Mouse (Mus musculus) MEL (cell line): ENCODE measurements around the gene Crybg3. TPM values are rescaled to one million over a fixed set of nuclear protein-coding genes. Genes with fewer than 3 reads are reported as not detected.
A peak's percentile ranks its signal among the peaks of the same experiment; 100 is the strongest.

Experiments
- DNase-seq: peaks from one replicate; pipeline ENCODE4 v3.0.0; 2011; ENCODE audit warnings: low read depth, low spot score
- H3K27ac ChIP-seq: 2 replicates; pipeline ENCODE4 v1.5.1; 2012; ENCODE audit warnings: low read depth, mild to moderate bottlenecking, control low read depth, low read length, moderate library complexity; ENCODE audit not compliant: control insufficient read depth
- H3K27me3 ChIP-seq, 2 experiments: fragments of 150-350 bp in 1 of 2; sonication (generic) in 1 of 2; 2 replicates each; pipeline ENCODE4 v1.6.1; 2012; ENCODE audit warnings: low read length in 2 of 2, mild to moderate bottlenecking in 2 of 2, improper control_type of control experiment in 1 of 2, moderate library complexity in 1 of 2; ENCODE audit not compliant: insufficient read depth in 2 of 2, control insufficient read depth in 1 of 2
- H3K36me3 ChIP-seq, 2 experiments: 2 replicates each; pipeline ENCODE4 v1.6.1; 2012 to 2014; ENCODE audit warnings: low read length in 2 of 2, improper control_type of control experiment in 1 of 2, inconsistent platforms in 1 of 2, mild to moderate bottlenecking in 1 of 2; ENCODE audit not compliant: insufficient read depth in 2 of 2, control insufficient read depth in 1 of 2
- H3K4me1 ChIP-seq, 2 experiments: fragments of 150-350 bp in 1 of 2; sonication (generic) in 1 of 2; 2 replicates each; pipeline ENCODE4 v1.6.1; 2012; ENCODE audit warnings: low read length in 2 of 2, improper control_type of control experiment in 1 of 2, mild to moderate bottlenecking in 1 of 2; ENCODE audit not compliant: insufficient read depth in 2 of 2, control insufficient read depth in 1 of 2
- H3K4me3 ChIP-seq, 2 experiments: fragments of 150-350 bp in 1 of 2; sonication (generic) in 1 of 2; 2 replicates each; pipeline ENCODE4 v1.5.1; 2012; ENCODE audit warnings: low read depth in 2 of 2, low read length in 2 of 2, mild to moderate bottlenecking in 2 of 2, moderate library complexity in 2 of 2, control low read depth in 1 of 2, improper control_type of control experiment in 1 of 2; ENCODE audit not compliant: control insufficient read depth in 1 of 2, insufficient read depth in 1 of 2
- H3K79me2 ChIP-seq: 2 replicates; pipeline ENCODE4 v1.6.1; 2012; ENCODE audit warnings: mild to moderate bottlenecking, low read length, moderate library complexity; ENCODE audit not compliant: control insufficient read depth, poor library complexity, insufficient read depth
- H3K9ac ChIP-seq: 2 replicates; pipeline ENCODE4 v1.6.1; 2012; ENCODE audit warnings: low read depth, mild to moderate bottlenecking, control low read depth, low read length, moderate library complexity; ENCODE audit not compliant: control insufficient read depth, poor library complexity, severe bottlenecking
- H3K9me3 ChIP-seq: fragments of 150-350 bp; sonication (generic); replicated peaks from 2 replicates; pipeline ENCODE4 v1.6.1; 2012; ENCODE audit warnings: mild to moderate bottlenecking, low read length, improper control_type of control experiment, moderate library complexity; ENCODE audit not compliant: insufficient read depth
- CTCF ChIP-seq, 3 experiments: IDR thresholded peaks in 2 of 3; conservative IDR thresholded peaks in 1 of 3; 2 replicates each; pipeline ENCODE4 v1.5.1; 2011 to 2012; ENCODE audit warnings: low read length in 3 of 3, low read depth in 2 of 3, mild to moderate bottlenecking in 2 of 3, improper control_type of control experiment in 1 of 3, inconsistent platforms in 1 of 3, mixed read lengths in 1 of 3, moderate library complexity in 1 of 3; ENCODE audit not compliant: control insufficient read depth in 1 of 3, insufficient read depth in 1 of 3, poor library complexity in 1 of 3, severe bottlenecking in 1 of 3
- ELF1 ChIP-seq: IDR thresholded peaks from 2 replicates; pipeline ENCODE4 v1.6.1; 2014; ENCODE audit warnings: low read depth, mild to moderate bottlenecking, inconsistent platforms, low read length, improper control_type of control experiment, moderate library complexity
- EP300 ChIP-seq, 2 experiments: IDR thresholded peaks; 2 replicates each; pipeline ENCODE4 v1.6.1; 2011; ENCODE audit warnings: improper control_type of control experiment in 2 of 2, low read length in 2 of 2, low read depth in 1 of 2, mild to moderate bottlenecking in 1 of 2
- GABPA ChIP-seq: IDR thresholded peaks from 2 replicates; pipeline ENCODE4 v1.6.1; 2012; ENCODE audit warnings: low read depth, mild to moderate bottlenecking, inconsistent platforms, low read length, improper control_type of control experiment, moderate library complexity
- GATA1 ChIP-seq: IDR thresholded peaks from 2 replicates; pipeline ENCODE4 v1.6.1; 2011; ENCODE audit warnings: low read depth, low read length, improper control_type of control experiment
- HCFC1 ChIP-seq: IDR thresholded peaks from 2 replicates; pipeline ENCODE4 v1.6.1; 2012; ENCODE audit warnings: low read depth, mild to moderate bottlenecking, inconsistent platforms, low read length, improper control_type of control experiment, moderate library complexity
- JUND ChIP-seq: IDR thresholded peaks from 2 replicates; pipeline ENCODE4 v1.6.1; 2011; ENCODE audit warnings: low read depth, mild to moderate bottlenecking, improper control_type of control experiment, low read length
- MAX ChIP-seq: IDR thresholded peaks from 2 replicates; pipeline ENCODE4 v1.6.1; 2011; ENCODE audit warnings: low read length, improper control_type of control experiment
- MAZ ChIP-seq: IDR thresholded peaks from 2 replicates; pipeline ENCODE4 v1.6.1; 2012; ENCODE audit warnings: low read depth, mild to moderate bottlenecking, inconsistent platforms, low read length, improper control_type of control experiment
- MXI1 ChIP-seq: IDR thresholded peaks from 2 replicates; pipeline ENCODE4 v1.6.1; 2011; ENCODE audit warnings: mild to moderate bottlenecking, low read depth, low read length, improper control_type of control experiment
- MYB ChIP-seq: IDR thresholded peaks from 2 replicates; pipeline ENCODE4 v1.6.1; 2011; ENCODE audit warnings: mild to moderate bottlenecking, low read depth, low read length, improper control_type of control experiment
- MYC ChIP-seq: IDR thresholded peaks from 2 replicates; pipeline ENCODE4 v1.6.1; 2011; ENCODE audit warnings: low read depth, mild to moderate bottlenecking, low read length, improper control_type of control experiment, moderate library complexity
- NELFE ChIP-seq: IDR thresholded peaks from 2 replicates; pipeline ENCODE4 v1.6.1; 2011; ENCODE audit warnings: low read depth, low read length, improper control_type of control experiment
- NRF1 ChIP-seq: IDR thresholded peaks from 2 replicates; pipeline ENCODE4 v1.6.1; 2014; ENCODE audit warnings: low read depth, mild to moderate bottlenecking, inconsistent platforms, low read length, improper control_type of control experiment, moderate library complexity; ENCODE audit not compliant: poor library complexity, insufficient read depth, severe bottlenecking
- POLR2A ChIP-seq, 2 experiments: IDR thresholded peaks; 2 replicates each; pipeline ENCODE4 v1.6.1; 2011 to 2012; ENCODE audit warnings: low read length in 2 of 2, mild to moderate bottlenecking in 2 of 2, control low read depth in 1 of 2, improper control_type of control experiment in 1 of 2, low read depth in 1 of 2, moderate library complexity in 1 of 2; ENCODE audit not compliant: control insufficient read depth in 1 of 2, insufficient read depth in 1 of 2, poor library complexity in 1 of 2
- POLR2AphosphoS2 ChIP-seq: IDR thresholded peaks from 2 replicates; pipeline ENCODE4 v1.6.1; 2011; ENCODE audit warnings: low read length, improper control_type of control experiment
- POLR2AphosphoS5 ChIP-seq: IDR thresholded peaks from 2 replicates; pipeline ENCODE4 v1.6.1; 2012; ENCODE audit warnings: low read depth, borderline replicate concordance, mild to moderate bottlenecking, inconsistent platforms, low read length, moderate library complexity, mixed read lengths
- RCOR1 ChIP-seq: IDR thresholded peaks from 2 replicates; pipeline ENCODE4 v1.6.1; 2012; ENCODE audit warnings: low read depth, mild to moderate bottlenecking, inconsistent platforms, low read length, improper control_type of control experiment
- SIN3A ChIP-seq: IDR thresholded peaks from 2 replicates; pipeline ENCODE4 v1.6.1; 2012; ENCODE audit warnings: low read length, improper control_type of control experiment, inconsistent platforms
- TAL1 ChIP-seq: IDR thresholded peaks from 2 replicates; pipeline ENCODE4 v1.6.1; 2012; ENCODE audit warnings: mild to moderate bottlenecking, inconsistent platforms, low read length, moderate library complexity, mixed read lengths
- ZC3H11A ChIP-seq: IDR thresholded peaks from 2 replicates; pipeline ENCODE4 v1.6.1; 2012; ENCODE audit warnings: low read depth, mild to moderate bottlenecking, inconsistent platforms, low read length, improper control_type of control experiment
- polyA plus RNA-seq, 2 experiments: library from polyadenylated mRNA; stranded (reverse) in 1 of 2; unstranded in 1 of 2; fragments of >175 nt in 1 of 2; fragments of >200 nt in 1 of 2; gene quantifications; 2 replicates each; pipeline versions ENCODE4 v1.2.1 to v1.2.4; 2012; ENCODE audit warnings: low replicate concordance in 2 of 2, low read depth in 1 of 2; ENCODE audit not compliant: insufficient read length in 2 of 2, insufficient read depth in 1 of 2, missing spikeins in 1 of 2
- total RNA-seq: library from RNA; depleted of rRNA; stranded (reverse); fragments of 300-350 nt; gene quantifications from 2 replicates; pipeline ENCODE4 v1.2.3, GENCODE M21; 2012

The Crybg3 gene
- total and polyA plus RNA-seq, 3 experiments = 0.63 to 0.73 TPM; not detected in 1

DNA sequence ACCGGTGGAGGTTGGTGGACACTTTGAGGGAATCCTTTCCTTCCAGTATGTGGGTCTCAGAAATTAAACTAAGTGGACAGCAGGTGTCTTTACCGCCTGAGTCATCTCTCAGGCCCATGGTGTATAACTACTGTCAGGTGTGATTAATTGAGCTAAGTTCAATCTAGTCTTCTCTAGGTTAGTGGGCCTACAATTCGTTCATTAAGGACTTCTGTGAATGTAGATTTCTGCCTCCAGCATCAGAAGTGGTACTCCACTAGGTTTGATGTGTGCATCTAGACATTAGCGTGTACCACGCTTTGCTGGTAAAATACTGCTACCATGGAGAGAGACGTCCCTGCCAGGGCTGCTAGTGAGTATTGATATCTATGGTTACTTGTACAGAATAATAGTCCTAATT is 128.2 kb downstream of the Crybg3 start:
- Histone ChIP-seq H3K36me3 (peaks cover 0 to 17% of the 10 kb centered on the region in 2 experiments; a peak in 2 of 4 replicates), H3K27me3 (no peaks in the 10 kb centered on the region), H3K4me1 (peaks cover 0 to 1% of the 10 kb centered on the region in 2 experiments; a peak in 3 of 4 replicates), H3K27ac (no peak overlapping the region), H3K79me2 (peaks cover 18% of the 10 kb centered on the region), H3K9ac (peak overlapping the region; percentile 98), H3K4me3 (peak overlapping the region; percentile 88 to 99), H3K9me3 (no peaks in the 10 kb centered on the region)
- TF ChIP-seq EP300 (IDR thresholded peaks at IDR 0.05; ENCODE audit: low read depth in 1 of 2, low read length in 2 of 2) (no peak), TAL1 (no peak), MYB (no peak), ZC3H11A (no peak), GATA1 (no peak), GABPA (no peak), JUND (no peak), MXI1 (no peak)
- peak; percentile 36 for DNase-seq

DNA sequence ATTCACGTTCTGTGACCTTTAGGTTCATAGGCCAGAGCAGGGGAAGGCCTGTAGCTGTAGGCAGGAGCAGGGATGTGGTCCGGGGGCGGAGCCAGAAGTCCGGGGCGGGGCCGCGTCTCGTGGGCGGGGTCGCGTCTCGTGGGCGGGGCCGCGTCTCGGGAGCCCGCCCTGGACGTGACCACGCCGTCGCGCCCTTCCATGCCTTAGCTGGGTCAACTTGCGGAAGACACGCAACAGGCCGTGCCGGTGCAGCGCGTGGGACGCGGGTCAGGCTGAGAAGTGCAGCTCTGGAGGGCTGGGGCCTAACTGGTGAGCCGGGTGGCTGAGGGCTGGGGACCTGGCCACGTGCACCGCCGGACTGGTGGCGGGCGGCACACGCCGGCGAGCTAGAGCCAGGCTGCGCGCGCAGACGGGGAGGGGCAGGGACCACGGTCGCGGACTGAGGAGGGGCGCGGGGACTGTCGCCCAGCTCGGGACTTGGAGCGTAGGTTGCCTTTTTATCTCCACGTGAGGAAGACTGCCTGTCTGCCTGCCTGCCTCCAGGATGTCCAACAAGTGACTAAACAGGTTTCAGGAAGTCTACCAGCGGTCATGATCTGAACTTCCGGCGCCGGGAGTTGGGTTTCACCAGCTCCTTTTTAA is 129.0 kb downstream of the Crybg3 start, which contains the start of gene Riox2:
Gene Riox2, plus strand, starts transcription at position 139 of the 642 bp plus-strand sequence.
- DNase-seq = peak; percentile 87
- no peaks in the 10 kb centered on the region for H3K9me3 ChIP-seq
- peaks cover 18% of the 10 kb centered on the region for H3K79me2 ChIP-seq
- no peaks in the 10 kb centered on the region; a peak in 2 of 4 replicates for H3K4me1 ChIP-seq
- peak within 1 kb of the TSS; percentile 98 for H3K9ac ChIP-seq
- no peaks in the 10 kb centered on the region for H3K27me3 ChIP-seq
- H3K36me3 ChIP-seq = peaks cover 0 to 13% of the 10 kb centered on the region in 2 experiments; a peak in 2 of 4 replicates
- peak within 1 kb of the TSS; percentile 88 to 99 for H3K4me3 ChIP-seq
- peak within 1 kb of the TSS; percentile 74 for H3K27ac ChIP-seq
- TF ChIP-seq HCFC1 = peak; percentile 42
- peak; percentile 65 for TF ChIP-seq SIN3A
- TF ChIP-seq MAX = peak; percentile 95
- TF ChIP-seq CTCF (IDR thresholded peaks at IDR 0.05 in 2 of 3, conservative IDR thresholded peaks at IDR 0.05 in 1 of 3; ENCODE audit: control insufficient read depth in 1 of 3, insufficient read depth in 1 of 3, low read depth in 2 of 3, low read length in 3 of 3, poor library complexity in 1 of 3, severe bottlenecking in 1 of 3) = no peak
- TF ChIP-seq NRF1 = peak; percentile 70
- TF ChIP-seq POLR2AphosphoS5 = no peak
- TF ChIP-seq ELF1 = peak; percentile 34; the same call in 1 of the 2 replicates
- TF ChIP-seq MYC = peak; percentile 86
- TF ChIP-seq MAZ = peak; percentile 30; the same call in 1 of the 2 replicates
- peak; percentile 96 for TF ChIP-seq MXI1
- no peak for TF ChIP-seq RCOR1
- peak; percentile 39; the same call in 1 of the 2 replicates for TF ChIP-seq POLR2AphosphoS2
- TF ChIP-seq NELFE = peak; percentile 74
- TF ChIP-seq POLR2A (IDR thresholded peaks at IDR 0.05; ENCODE audit: control insufficient read depth in 1 of 2, insufficient read depth in 1 of 2, low read depth in 1 of 2, low read length in 2 of 2, poor library complexity in 1 of 2) = peak; percentile 85 to 89
